Mouse (Mus musculus): ENCODE data around the gene Mas1. TPM values are rescaled to one million over a fixed set of nuclear protein-coding genes. Genes with fewer than 3 reads are reported as not detected.

Gene Mas1
- polyA plus RNA-seq, 1 experiment from 2014 or later, result 0.28 TPM

- Histone ChIP-seq H3K9me3 (ENCODE audit: control insufficient read depth, low read length) (no peaks in the 10 kb centered on the region), H3K4me1 (ENCODE audit: control insufficient read depth, insufficient read depth, low read length) (no peaks in the 10 kb centered on the region), H3K4me2 (ENCODE audit: low read depth, low read length) (no peak overlapping the region), H3K36me3 (ENCODE audit: control insufficient read depth, insufficient read depth, low read length) (no peaks in the 10 kb centered on the region), H3K4me3 (ENCODE audit: low read depth, low read length) (no peak overlapping the region), H3K27ac (ENCODE audit: low read depth, low read length) (no peak overlapping the region), H3K9ac (replicated peaks; ENCODE audit: low read depth, low read length) (no peak overlapping the region), H3K27me3 (ENCODE audit: control insufficient read depth, insufficient read depth, low read length) (no peaks in the 10 kb centered on the region)
- 96% methylated on average over 4 of the region's 4 CpGs for WGBS
- ATAC-seq (ENCODE audit: low read depth), result no peak
Observed at GRCm38 (mm10) chr17:12815885-12816284, 52.1 kb downstream of the Mas1 start.

- no peaks in the 10 kb centered on the region for H3K9me3 ChIP-seq (ENCODE audit: control insufficient read depth, low read length)
- no peaks in the 10 kb centered on the region; the same call in 1 of the 2 replicates for H3K4me1 ChIP-seq (ENCODE audit: control insufficient read depth, insufficient read depth, low read length)
- no peak overlapping the region for H3K27ac ChIP-seq (ENCODE audit: low read depth, low read length)
- H3K4me3 ChIP-seq (ENCODE audit: low read depth, low read length), result no peak overlapping the region
- H3K27me3 ChIP-seq (ENCODE audit: control insufficient read depth, insufficient read depth, low read length), result no peaks in the 10 kb centered on the region
- WGBS, result 91% methylated on average over 3 of the region's 3 CpGs
- no peak overlapping the region for H3K9ac ChIP-seq (replicated peaks; ENCODE audit: low read depth, low read length)
- no peaks in the 10 kb centered on the region for H3K36me3 ChIP-seq (ENCODE audit: control insufficient read depth, insufficient read depth, low read length)
- H3K4me2 ChIP-seq (ENCODE audit: low read depth, low read length), result no peak overlapping the region
- ATAC-seq (ENCODE audit: low read depth), result no peak
Observed at GRCm38 (mm10) chr17:12814502-12814901, 53.4 kb downstream of the Mas1 start.

GRCm38 (mm10) chr17:12810973-12811303, 57.0 kb downstream of the Mas1 start:
- no peak overlapping the region for H3K4me3 ChIP-seq (ENCODE audit: low read depth, low read length)
- no peaks in the 10 kb centered on the region for H3K36me3 ChIP-seq (ENCODE audit: control insufficient read depth, insufficient read depth, low read length)
- H3K27me3 ChIP-seq (ENCODE audit: control insufficient read depth, insufficient read depth, low read length), result no peaks in the 10 kb centered on the region
- H3K4me2 ChIP-seq (ENCODE audit: low read depth, low read length), result no peak overlapping the region
- no peaks in the 10 kb centered on the region for H3K9me3 ChIP-seq (ENCODE audit: control insufficient read depth, low read length)
- H3K9ac ChIP-seq (replicated peaks; ENCODE audit: low read depth, low read length), result no peak overlapping the region
- H3K27ac ChIP-seq (ENCODE audit: low read depth, low read length), result no peak overlapping the region
- no peaks in the 10 kb centered on the region; the same call in 1 of the 2 replicates for H3K4me1 ChIP-seq (ENCODE audit: control insufficient read depth, insufficient read depth, low read length)
- WGBS, result 91% methylated on average over 1 of the region's 1 CpGs
- peak; percentile 21; the same call in 1 of the 2 replicates for ATAC-seq (ENCODE audit: low read depth)

GRCm38 (mm10) chr17:12810103-12810972, 57.6 kb downstream of the Mas1 start:
- H3K36me3 ChIP-seq (ENCODE audit: control insufficient read depth, insufficient read depth, low read length), result no peaks in the 10 kb centered on the region
- H3K27ac ChIP-seq (ENCODE audit: low read depth, low read length), result no peak overlapping the region
- peak; percentile 90 for ATAC-seq (ENCODE audit: low read depth)
- H3K4me1 ChIP-seq (ENCODE audit: control insufficient read depth, insufficient read depth, low read length), result no peaks in the 10 kb centered on the region; the same call in 1 of the 2 replicates
- H3K4me2 ChIP-seq (ENCODE audit: low read depth, low read length), result no peak overlapping the region
- H3K9me3 ChIP-seq (ENCODE audit: control insufficient read depth, low read length), result no peaks in the 10 kb centered on the region
- H3K4me3 ChIP-seq (ENCODE audit: low read depth, low read length), result no peak overlapping the region
- no peaks in the 10 kb centered on the region for H3K27me3 ChIP-seq (ENCODE audit: control insufficient read depth, insufficient read depth, low read length)
- no peak overlapping the region for H3K9ac ChIP-seq (replicated peaks; ENCODE audit: low read depth, low read length)
- WGBS, result 26% methylated on average over 14 of the region's 14 CpGs

GRCm38 (mm10) chr17:12808851-12809250, 59.1 kb downstream of the Mas1 start:
- H3K4me2 ChIP-seq (ENCODE audit: low read depth, low read length), result no peak overlapping the region
- H3K27ac ChIP-seq (ENCODE audit: low read depth, low read length), result no peak overlapping the region
- ATAC-seq (ENCODE audit: low read depth), result no peak
- no peak overlapping the region for H3K4me3 ChIP-seq (ENCODE audit: low read depth, low read length)
- H3K27me3 ChIP-seq (ENCODE audit: control insufficient read depth, insufficient read depth, low read length), result no peaks in the 10 kb centered on the region
- 93% methylated on average over 6 of the region's 6 CpGs for WGBS
- H3K4me1 ChIP-seq (ENCODE audit: control insufficient read depth, insufficient read depth, low read length), result no peaks in the 10 kb centered on the region; the same call in 1 of the 2 replicates
- no peak overlapping the region for H3K9ac ChIP-seq (replicated peaks; ENCODE audit: low read depth, low read length)
- no peaks in the 10 kb centered on the region for H3K9me3 ChIP-seq (ENCODE audit: control insufficient read depth, low read length)
- H3K36me3 ChIP-seq (ENCODE audit: control insufficient read depth, insufficient read depth, low read length), result no peaks in the 10 kb centered on the region

- Histone ChIP-seq H3K36me3 (ENCODE audit: control insufficient read depth, insufficient read depth, low read length) (no peaks in the 10 kb centered on the region), H3K27me3 (ENCODE audit: control insufficient read depth, insufficient read depth, low read length) (no peaks in the 10 kb centered on the region), H3K9me3 (ENCODE audit: control insufficient read depth, low read length) (no peaks in the 10 kb centered on the region), H3K4me1 (ENCODE audit: control insufficient read depth, insufficient read depth, low read length) (no peaks in the 10 kb centered on the region), H3K9ac (replicated peaks; ENCODE audit: low read depth, low read length) (no peak overlapping the region), H3K27ac (ENCODE audit: low read depth, low read length) (no peak overlapping the region), H3K4me2 (ENCODE audit: low read depth, low read length) (no peak overlapping the region), H3K4me3 (ENCODE audit: low read depth, low read length) (no peak overlapping the region)
- no peak for ATAC-seq (ENCODE audit: low read depth)
Observed at GRCm38 (mm10) chr17:12804584-12805445, 63.1 kb downstream of the Mas1 start.

GRCm38 (mm10) chr17:12801861-12802540, 65.9 kb downstream of the Mas1 start:
- no peaks in the 10 kb centered on the region for H3K9me3 ChIP-seq (ENCODE audit: control insufficient read depth, low read length)
- 22% methylated on average over 9 of the region's 9 CpGs for WGBS
- no peak overlapping the region for H3K9ac ChIP-seq (replicated peaks; ENCODE audit: low read depth, low read length)
- no peaks in the 10 kb centered on the region for H3K27me3 ChIP-seq (ENCODE audit: control insufficient read depth, insufficient read depth, low read length)
- no peaks in the 10 kb centered on the region for H3K36me3 ChIP-seq (ENCODE audit: control insufficient read depth, insufficient read depth, low read length)
- no peak overlapping the region for H3K4me3 ChIP-seq (ENCODE audit: low read depth, low read length)
- no peaks in the 10 kb centered on the region for H3K4me1 ChIP-seq (ENCODE audit: control insufficient read depth, insufficient read depth, low read length)
- H3K27ac ChIP-seq (ENCODE audit: low read depth, low read length), result no peak overlapping the region
- H3K4me2 ChIP-seq (ENCODE audit: low read depth, low read length), result no peak overlapping the region
- no peak for ATAC-seq (ENCODE audit: low read depth)

GRCm38 (mm10) chr17:12799368-12800275, 68.3 kb downstream of the Mas1 start:
- no peak overlapping the region for H3K27ac ChIP-seq (ENCODE audit: low read depth, low read length)
- H3K36me3 ChIP-seq (ENCODE audit: control insufficient read depth, insufficient read depth, low read length), result no peaks in the 10 kb centered on the region
- H3K4me3 ChIP-seq (ENCODE audit: low read depth, low read length), result no peak overlapping the region
- no peaks in the 10 kb centered on the region for H3K27me3 ChIP-seq (ENCODE audit: control insufficient read depth, insufficient read depth, low read length)
- no peak overlapping the region for H3K4me2 ChIP-seq (ENCODE audit: low read depth, low read length)
- H3K9me3 ChIP-seq (ENCODE audit: control insufficient read depth, low read length), result no peaks in the 10 kb centered on the region
- 86% methylated on average over 12 of the region's 12 CpGs for WGBS
- H3K4me1 ChIP-seq (ENCODE audit: control insufficient read depth, insufficient read depth, low read length), result no peaks in the 10 kb centered on the region
- peak; percentile 68; the same call in 1 of the 2 replicates for ATAC-seq (ENCODE audit: low read depth)
- no peak overlapping the region for H3K9ac ChIP-seq (replicated peaks; ENCODE audit: low read depth, low read length)
